Mouse (Mus musculus): Measurements from ENCODE around the gene Thy1.

Thy1 gene

GRCm38 (mm10) chr9:44042836-44043707, at the start of gene Thy1:
TSS of gene Thy1 (plus strand) at chr9:44043384.
- DNase-seq (ENCODE audit: low read depth) = peak; percentile 83

- DNase-seq (ENCODE audit: low read depth) = peak; percentile 81
Measured at GRCm38 (mm10) chr9:43997681-43998080, 45.5 kb upstream of the Thy1 start.

- DNase-seq (ENCODE audit: low read depth) = no peak
Measured at GRCm38 (mm10) chr9:43998851-43999250, 44.3 kb upstream of the Thy1 start.

DNA sequence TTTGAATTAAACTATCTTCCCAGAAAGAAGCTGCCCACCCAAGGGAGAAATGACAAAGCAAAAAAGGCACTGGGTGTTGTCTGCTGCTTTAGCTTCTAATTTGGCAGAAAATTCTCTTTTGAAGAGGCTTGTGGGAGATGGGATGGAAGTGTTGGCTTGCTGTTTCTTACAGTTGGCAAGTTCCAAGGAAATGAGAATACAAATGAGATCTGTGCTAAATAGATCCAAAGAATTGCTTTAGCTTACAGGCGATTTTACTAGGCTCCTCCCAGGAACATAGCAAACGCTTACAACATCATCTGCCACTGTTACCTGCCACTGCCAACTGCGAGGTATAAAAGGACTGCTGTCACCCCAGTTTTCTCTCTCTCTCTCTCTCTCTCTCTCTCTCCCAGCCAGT, 38.8 kb upstream of the Thy1 start:
- DNase-seq (ENCODE audit: low read depth) = no peak

DNA sequence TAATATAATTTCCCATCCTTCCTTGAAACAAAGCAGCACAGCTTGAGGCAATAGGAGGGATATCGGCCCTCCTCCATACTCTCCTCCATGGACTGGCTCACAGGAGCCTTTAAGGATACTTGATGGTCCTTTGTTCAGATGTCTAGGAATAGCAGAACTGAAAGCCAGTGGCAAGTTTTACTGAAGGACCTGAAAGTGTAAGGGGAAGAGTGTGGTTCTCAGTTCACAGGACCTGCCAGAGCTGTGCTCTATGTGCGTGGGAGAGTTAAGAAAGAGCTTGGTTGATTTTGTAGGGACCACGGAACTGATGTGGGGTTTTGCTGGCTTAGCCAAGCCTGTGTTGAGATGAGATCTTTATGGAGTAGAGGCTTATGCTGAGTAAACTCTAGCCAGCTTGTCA, 37.9 kb upstream of the Thy1 start:
- no peak for DNase-seq (ENCODE audit: low read depth)

GRCm38 (mm10) chr9:44007323-44007722, 35.9 kb upstream of the Thy1 start:
- peak; percentile 54 for DNase-seq (ENCODE audit: low read depth)

DNA sequence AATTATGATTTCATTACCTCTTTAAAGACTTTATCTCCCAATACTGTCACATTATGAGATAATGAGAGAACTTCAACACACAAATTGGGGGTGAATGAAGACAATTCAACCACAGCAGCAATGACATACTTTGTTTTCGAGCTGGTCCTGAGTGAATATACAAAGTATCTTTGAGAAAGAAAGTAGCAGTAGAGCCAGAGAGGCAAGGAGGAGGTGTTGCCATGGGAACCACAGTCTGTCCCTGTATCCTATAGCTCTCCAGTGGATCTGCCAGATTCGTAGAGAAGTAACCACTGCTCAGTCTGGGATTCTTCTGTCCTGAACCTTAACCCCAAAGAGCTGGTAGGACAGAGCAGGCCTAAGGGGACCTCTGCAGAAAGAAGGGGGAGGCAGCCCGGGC, 35.2 kb upstream of the Thy1 start:
- no peak for DNase-seq (ENCODE audit: low read depth)

DNA sequence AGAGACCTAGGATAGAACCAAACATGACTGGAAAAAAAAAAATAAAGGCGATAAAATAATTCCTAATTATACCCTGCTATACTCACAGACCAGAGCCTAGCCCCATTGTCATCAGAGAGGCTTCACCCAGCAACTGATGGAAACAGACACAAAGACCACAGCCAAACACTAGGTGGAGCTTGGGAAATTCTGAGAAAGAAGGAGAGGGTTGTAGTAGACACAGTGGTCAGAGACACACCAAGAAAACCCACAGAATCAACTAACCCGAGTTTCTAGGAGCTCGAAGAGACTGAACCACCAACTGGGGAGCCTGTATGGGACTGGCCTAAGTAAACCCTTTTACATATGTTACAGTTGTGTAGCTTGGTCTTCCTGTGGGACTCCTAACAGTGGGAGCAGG, 32.3 kb upstream of the Thy1 start:
- no peak for DNase-seq (ENCODE audit: low read depth)

GRCm38 (mm10) chr9:44011668-44012067, 31.5 kb upstream of the Thy1 start:
- no peak for DNase-seq (ENCODE audit: low read depth)

GRCm38 (mm10) chr9:44012164-44012563, 31.0 kb upstream of the Thy1 start:
- no peak for DNase-seq (ENCODE audit: low read depth)

DNA sequence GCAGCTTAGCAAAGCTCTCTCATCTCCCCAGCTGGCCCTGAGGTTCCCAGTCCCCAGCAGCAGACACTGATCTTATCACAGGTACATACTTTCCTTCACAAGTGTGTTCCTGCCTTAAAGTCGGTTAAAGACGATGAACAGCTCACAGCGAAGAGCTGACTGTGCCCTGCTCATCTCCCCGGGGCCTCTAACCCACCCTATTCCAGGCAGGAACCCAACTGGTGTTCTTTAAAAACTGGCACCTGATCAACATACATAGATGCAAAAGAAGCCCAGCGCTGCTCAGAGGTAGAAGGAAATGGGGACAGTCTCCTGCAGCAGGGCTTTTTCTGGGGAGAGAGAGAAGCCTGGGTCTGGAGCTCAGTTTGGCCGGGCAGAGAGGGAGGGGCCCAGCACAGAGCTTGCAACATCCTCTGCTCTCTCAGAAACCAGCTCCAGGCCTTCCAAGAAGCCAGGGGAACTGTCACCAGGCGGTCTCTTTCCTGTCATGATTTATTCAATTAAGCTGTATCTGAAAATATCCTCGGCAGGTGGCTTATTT, 30.4 kb upstream of the Thy1 start:
- DNase-seq (ENCODE audit: low read depth) = peak; percentile 33

DNA sequence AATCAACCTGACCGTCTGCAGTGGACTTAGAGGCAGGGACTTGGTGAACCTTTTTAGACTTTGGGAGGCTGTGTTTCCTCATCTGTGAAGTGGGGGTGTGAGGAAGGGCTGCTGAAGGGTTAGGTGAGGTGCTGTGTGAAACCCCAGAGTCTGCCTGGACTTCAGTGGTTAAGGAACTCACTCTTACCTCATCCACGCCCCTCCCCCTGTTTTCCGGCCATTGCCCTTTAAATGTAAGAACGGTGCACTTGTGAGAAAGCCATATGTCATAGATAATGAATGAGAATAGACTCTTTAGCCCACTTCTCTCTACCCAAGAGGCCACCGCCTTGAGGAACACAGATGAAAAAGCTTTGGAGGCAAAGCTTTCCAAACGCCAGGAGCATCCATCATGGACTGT, 29.4 kb upstream of the Thy1 start:
- no peak for DNase-seq (ENCODE audit: low read depth)

GRCm38 (mm10) chr9:44016304-44016703, 26.9 kb upstream of the Thy1 start:
- DNase-seq (ENCODE audit: low read depth) = peak; percentile 68

DNA sequence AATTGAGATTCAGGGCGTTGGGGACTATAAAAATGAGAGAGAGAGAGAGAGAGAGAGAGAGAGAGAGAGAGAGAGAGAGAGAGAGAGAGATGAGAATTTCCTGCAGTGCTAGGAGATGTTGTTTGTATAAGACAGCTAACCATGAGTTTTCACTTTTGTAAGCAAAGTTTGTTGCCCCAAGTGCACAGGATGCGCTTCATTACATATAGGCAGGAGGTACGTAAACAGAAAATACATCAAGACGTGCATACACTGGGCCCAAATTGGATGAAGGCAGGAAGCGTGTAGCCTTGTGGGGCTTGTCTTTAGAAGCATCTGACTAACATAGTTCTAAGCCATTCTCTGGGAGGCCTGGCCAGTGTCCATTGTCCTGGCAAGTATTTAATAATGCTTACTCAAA, 25.3 kb upstream of the Thy1 start:
- DNase-seq (ENCODE audit: low read depth) = no peak

- DNase-seq (ENCODE audit: low read depth) = no peak
Measured at GRCm38 (mm10) chr9:44020001-44020400, 23.2 kb upstream of the Thy1 start.

- DNase-seq (ENCODE audit: low read depth) = no peak
Measured at GRCm38 (mm10) chr9:44022100-44022847, 20.9 kb upstream of the Thy1 start.

- DNase-seq (ENCODE audit: low read depth) = no peak
Measured at GRCm38 (mm10) chr9:44024096-44024495, 19.1 kb upstream of the Thy1 start.

GRCm38 (mm10) chr9:44029580-44030236, 13.5 kb upstream of the Thy1 start:
- no peak for DNase-seq (ENCODE audit: low read depth)

DNA sequence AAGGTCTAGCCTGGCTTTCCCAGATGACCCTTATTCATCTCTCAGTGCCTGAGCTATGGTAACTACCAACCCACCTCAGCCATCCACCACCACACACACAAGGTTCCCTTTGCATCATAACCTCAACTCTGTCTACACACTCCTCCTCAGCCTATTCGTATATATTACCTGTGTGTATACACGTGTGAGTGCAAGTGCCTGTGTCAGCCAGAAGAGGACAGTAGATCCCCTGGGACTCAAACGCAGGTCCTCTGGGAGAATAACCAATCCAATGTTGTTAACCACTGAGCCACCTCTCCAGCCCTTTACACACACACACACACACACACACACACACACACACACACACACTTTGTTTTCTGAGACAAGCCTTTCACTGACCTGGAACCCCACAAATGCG, 12.5 kb upstream of the Thy1 start:
- no peak for DNase-seq (ENCODE audit: low read depth)

GRCm38 (mm10) chr9:44031079-44031478, 12.1 kb upstream of the Thy1 start:
- DNase-seq (ENCODE audit: low read depth) = no peak

- DNase-seq (ENCODE audit: low read depth) = no peak
Measured at GRCm38 (mm10) chr9:44031946-44032345, 11.2 kb upstream of the Thy1 start.

- DNase-seq (ENCODE audit: low read depth) = no peak
Measured at GRCm38 (mm10) chr9:44033317-44033716, 9.9 kb upstream of the Thy1 start.

All from NIH3T3 (cell line).